Mouse (Mus musculus) left cerebral cortex, postnatal 10 days (tissue): ENCODE data around the gene Rab11a. TPM values are rescaled to one million over a fixed set of nuclear protein-coding genes. Genes with fewer than 3 reads are reported as not detected.
A peak's percentile ranks its signal among the peaks of the same experiment; 100 is the strongest.

Experiments used
- DNase-seq, 2 experiments: peaks; one replicate each; pipeline ENCODE4 v3.0.0; 2021 to 2022; ENCODE audit warnings: low spot score in 2 of 2, mixed read lengths in 1 of 2; ENCODE audit errors: extremely low spot score in 1 of 2
- intact Hi-C: fragments of 180-260 bp; cut with DNase I; formaldehyde crosslinking; loops from one replicate; pipeline ENCODE4 v1.15.1; 2025
- total RNA-seq, 2 experiments: library from RNA; stranded (reverse); gene quantifications; 2 replicates each; pipeline ENCODE4 v1.2.3; 2021

Rab11a gene
- 100 to 1,000 TPM; 389 to 433 TPM for total RNA-seq

GRCm38 (mm10) chr9:64737406-64738201 lies at the start of gene Rab11a:
TSS of gene Rab11a (minus strand) at chr9:64737758.
- intact Hi-C loops = loop anchor here (5.0 kb wide), 1 partner anchor 395 kb away; the partner anchor contains the start of gene Dis3l
- DNase-seq = peak; percentile 94 to 99

DNA sequence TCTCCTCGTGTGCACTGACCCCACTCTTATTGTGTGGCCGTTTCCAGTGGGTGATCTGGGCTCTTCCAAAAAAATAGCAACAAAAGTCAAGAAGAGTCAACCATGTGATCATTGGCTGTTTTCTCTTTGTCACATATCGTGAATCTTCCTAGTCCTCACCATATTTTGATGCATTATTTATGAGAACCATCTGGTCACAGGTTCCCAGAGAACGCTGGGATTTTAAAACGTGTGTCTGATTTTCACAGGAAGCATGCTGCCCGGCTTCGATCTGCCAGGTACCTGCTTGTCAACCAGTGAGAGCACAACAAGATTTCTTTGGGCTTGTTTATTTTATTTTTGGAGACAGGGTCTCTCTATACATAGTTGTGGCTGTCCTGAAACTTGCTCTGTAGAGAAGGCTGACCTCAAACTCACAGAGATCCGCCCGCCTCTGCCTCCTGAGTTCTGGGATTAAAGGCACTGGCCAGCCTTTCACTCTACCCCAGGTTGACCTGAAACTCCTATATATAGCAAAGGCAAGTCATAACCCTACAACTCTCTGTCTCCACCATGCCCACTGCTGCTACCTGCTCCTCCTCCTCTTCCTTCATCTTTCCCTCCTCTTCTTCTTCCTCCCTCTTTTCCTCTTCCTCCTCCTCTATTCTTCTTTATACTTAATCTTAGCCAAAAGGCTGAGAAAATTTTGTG lies 48.8 kb upstream of the Rab11a start:
- intact Hi-C loops = no loop called here

DNA sequence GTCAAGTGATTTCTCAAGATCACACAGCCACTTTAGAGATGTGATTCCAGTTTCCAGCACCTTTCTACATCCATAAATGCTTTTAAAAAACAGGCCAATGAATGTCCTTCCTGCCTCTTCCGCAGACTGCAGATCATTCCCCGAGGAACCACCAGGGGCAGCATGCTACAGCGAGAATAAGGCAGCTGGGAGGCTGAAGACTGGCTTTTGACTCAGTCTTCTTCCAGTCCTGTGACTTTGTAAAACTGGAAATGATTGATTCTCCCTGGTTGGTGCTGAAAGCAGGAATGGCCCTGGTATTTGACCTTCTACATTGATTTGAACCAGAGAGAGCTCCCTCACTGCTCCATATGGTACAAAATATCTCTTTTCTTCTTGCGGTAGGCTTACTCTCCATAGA lies 47.3 kb upstream of the Rab11a start:
- intact Hi-C loops = no loop called here
- DNase-seq = peak in 1 of 2 experiments; percentile 58

More for the DNA sequence above, 48.8 kb upstream of the Rab11a start:
- no peak for DNase-seq

GRCm38 (mm10) chr9:64783511-64783910 lies 46.0 kb upstream of the Rab11a start:
- DNase-seq = no peak
- intact Hi-C loops = no loop called here

GRCm38 (mm10) chr9:64779628-64780027 lies 42.1 kb upstream of the Rab11a start:
- intact Hi-C loops = no loop called here
- no peak for DNase-seq

DNA sequence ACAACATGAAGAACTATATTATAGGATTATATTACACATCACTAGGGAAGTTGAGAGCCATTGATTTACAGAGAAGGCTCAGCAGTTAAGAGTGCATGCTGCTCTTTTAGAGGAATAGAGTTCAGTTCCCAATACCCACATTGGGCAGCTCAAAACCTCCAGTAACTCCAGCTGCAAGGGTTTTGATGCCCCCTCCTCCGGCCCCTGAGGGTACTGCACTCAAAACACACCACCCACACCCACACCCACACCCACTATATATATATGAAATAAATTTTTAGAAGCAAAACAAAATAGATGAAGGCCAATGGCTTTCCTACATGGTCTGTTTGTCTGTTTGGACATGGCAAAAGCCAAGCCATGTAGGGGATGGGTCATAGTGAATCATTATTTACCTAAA lies 40.6 kb upstream of the Rab11a start:
- DNase-seq = no peak
- intact Hi-C loops = no loop called here

- intact Hi-C loops = no loop called here
- DNase-seq = no peak
Measured at GRCm38 (mm10) chr9:64777441-64777987, 40.0 kb upstream of the Rab11a start.

- intact Hi-C loops = no loop called here
- DNase-seq = no peak
Measured at GRCm38 (mm10) chr9:64775491-64775890, 37.9 kb upstream of the Rab11a start.

- no peak for DNase-seq
- intact Hi-C loops = no loop called here
Measured at GRCm38 (mm10) chr9:64774883-64775282, 37.3 kb upstream of the Rab11a start.

GRCm38 (mm10) chr9:64774411-64774811 lies 36.9 kb upstream of the Rab11a start:
- intact Hi-C loops = no loop called here
- DNase-seq = peak; percentile 62

GRCm38 (mm10) chr9:64773936-64774335 lies 36.4 kb upstream of the Rab11a start:
- DNase-seq = no peak
- intact Hi-C loops = no loop called here

- no peak for DNase-seq
Measured at GRCm38 (mm10) chr9:64773254-64773653, 35.7 kb upstream of the Rab11a start.

GRCm38 (mm10) chr9:64771236-64771635 lies 33.7 kb upstream of the Rab11a start:
- intact Hi-C loops = no loop called here
- peak in 1 of 2 experiments; percentile 80 for DNase-seq

More at GRCm38 (mm10) chr9:64773254-64773653, 35.7 kb upstream of the Rab11a start:
- intact Hi-C loops = no loop called here

DNA sequence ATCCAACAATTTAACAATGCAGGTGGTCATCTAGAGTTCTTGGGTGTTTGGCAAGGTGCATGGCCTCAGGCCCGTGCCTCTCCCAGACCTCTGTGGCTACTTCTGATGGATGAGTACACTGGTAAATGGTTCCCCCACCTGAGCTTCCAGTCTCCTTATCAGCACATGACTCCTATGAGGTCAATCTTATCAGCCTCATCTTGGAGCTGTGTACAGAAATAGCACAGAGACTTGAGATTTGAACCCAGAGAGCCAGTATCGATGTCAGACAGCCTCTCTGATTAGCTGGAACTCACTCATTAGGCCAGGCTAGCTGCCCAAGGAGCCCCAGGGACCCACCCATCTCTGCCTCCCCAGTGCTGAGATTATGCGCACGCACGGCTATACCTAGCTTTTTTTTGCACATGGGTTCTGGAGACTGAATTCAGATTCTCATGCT lies 32.9 kb upstream of the Rab11a start:
- intact Hi-C loops = no loop called here
- no peak for DNase-seq

GRCm38 (mm10) chr9:64769911-64770310 lies 32.4 kb upstream of the Rab11a start:
- intact Hi-C loops = no loop called here

GRCm38 (mm10) chr9:64769066-64769695 lies 31.6 kb upstream of the Rab11a start:
- intact Hi-C loops = no loop called here

More at GRCm38 (mm10) chr9:64769911-64770310, 32.4 kb upstream of the Rab11a start:
- DNase-seq = no peak

DNA sequence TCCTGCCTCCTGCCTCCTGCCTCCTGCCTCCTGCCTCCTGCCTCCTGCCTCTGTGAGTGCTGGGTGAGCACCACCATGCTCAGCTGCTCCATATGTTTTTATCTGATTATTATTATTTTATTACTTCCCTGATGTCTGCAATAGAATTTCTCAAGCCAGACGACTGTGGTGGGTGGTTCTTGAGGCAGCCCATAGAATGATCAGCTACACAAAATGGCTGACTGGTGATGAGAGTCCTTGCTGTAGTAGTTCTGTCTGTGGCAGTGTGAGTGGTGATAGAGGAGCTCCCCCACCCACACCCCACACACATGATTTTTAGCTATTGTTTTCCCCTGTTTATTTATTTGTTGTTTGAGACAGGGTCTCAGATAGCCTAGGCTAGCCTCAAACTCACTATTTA lies 30.2 kb upstream of the Rab11a start:
- DNase-seq = no peak
- intact Hi-C loops = no loop called here

More at GRCm38 (mm10) chr9:64769066-64769695, 31.6 kb upstream of the Rab11a start:
- DNase-seq = peak in 1 of 2 experiments; percentile 63

DNA sequence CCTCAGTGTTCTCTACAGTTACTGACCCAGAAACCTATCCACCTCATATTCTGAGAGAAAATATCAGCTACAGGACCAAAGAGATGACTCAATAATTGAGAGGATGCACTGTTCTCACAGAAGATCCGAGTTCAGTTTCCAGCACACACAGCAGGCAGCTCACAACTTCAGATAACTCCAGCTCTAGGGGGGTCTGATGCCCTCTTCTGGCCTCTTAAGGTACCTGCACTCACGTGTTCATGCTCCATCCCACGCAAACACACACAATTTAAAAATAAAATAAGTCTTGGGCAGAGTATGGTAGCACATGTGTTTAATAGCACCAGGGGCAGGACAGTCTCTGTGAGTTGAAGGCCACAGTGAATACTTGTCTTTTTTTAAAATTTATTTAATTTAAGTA lies 28.6 kb upstream of the Rab11a start:
- DNase-seq = no peak
- intact Hi-C loops = no loop called here

DNA sequence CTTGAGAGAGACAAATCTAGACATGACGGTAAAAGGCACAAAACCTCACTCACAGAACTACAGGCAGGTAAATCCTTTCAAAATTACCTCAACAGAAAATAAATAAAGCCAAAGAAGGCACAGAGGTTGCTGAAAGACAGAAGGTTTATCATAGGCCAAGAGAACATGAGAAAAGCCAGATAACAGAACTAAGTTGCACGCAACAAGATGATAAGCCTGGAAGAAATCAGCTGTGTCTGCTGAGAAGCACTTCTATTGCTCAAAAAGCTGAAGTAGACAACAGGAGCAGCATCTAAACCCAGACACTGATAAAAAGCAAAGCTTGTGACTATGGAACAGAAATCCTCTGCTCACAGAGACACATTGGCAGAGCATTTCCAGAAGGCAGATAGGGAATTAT lies 27.3 kb upstream of the Rab11a start:
- intact Hi-C loops = no loop called here
- no peak for DNase-seq
